ENCODE assay signal across 9 mouse cellular contexts in genomic region chr12:113075486-113075885, GRCm38 (mm10). TPM values are rescaled to one million over a fixed set of nuclear protein-coding genes. Genes with fewer than 3 reads are reported as not detected.
DNase-seq lines count a peak whose midpoint lies in the region; ATAC-seq and TF ChIP-seq lines count a peak whose summit lies in the region.
"Had no signal": no experiment of that assay in that cellular context is flagged by ENCODE, and none has a peak within 500 bp of the region (broad histone marks: within the 10 kb centered on the region; RNA-seq: fewer than 3 reads in every experiment).

No protein-coding gene starts in this region.

- H3K4me3 ChIP-seq in heart, embryonic 15.5 days: 0 out of 2 replicates have a peak overlapping the region, but pooled peaks have one; percentile 48
- no peak overlapping the region for H3K4me3 ChIP-seq in intestine, embryonic 15.5 days (replicated peaks)
- H3K4me3 ChIP-seq in midbrain, postnatal 0 days (ENCODE audit: low read depth, low read length): no peak overlapping the region; the same call in 1 of the 2 replicates

- no peak for TF ChIP-seq CTCF in midbrain, postnatal 0 days (IDR thresholded peaks at IDR 0.05)

- H3K27me3 ChIP-seq in heart, embryonic 15.5 days: no peaks in the 10 kb centered on the region
- no peaks in the 10 kb centered on the region for H3K27me3 ChIP-seq in intestine, embryonic 15.5 days (replicated peaks)
- no peaks in the 10 kb centered on the region for H3K27me3 ChIP-seq in midbrain, postnatal 0 days (ENCODE audit: insufficient read depth, low read length)

- no peaks in the 10 kb centered on the region for H3K9me3 ChIP-seq in heart, embryonic 15.5 days (replicated peaks)
- H3K9me3 ChIP-seq in intestine, embryonic 15.5 days: no peaks in the 10 kb centered on the region
- no peaks in the 10 kb centered on the region for H3K9me3 ChIP-seq in midbrain, postnatal 0 days (ENCODE audit: low read length)

- H3K4me1 ChIP-seq in heart, embryonic 15.5 days (replicated peaks): peaks cover 20% of the 10 kb centered on the region
- peaks cover 17% of the 10 kb centered on the region for H3K4me1 ChIP-seq in intestine, embryonic 15.5 days (replicated peaks)
- peaks cover 13% of the 10 kb centered on the region for H3K4me1 ChIP-seq in midbrain, postnatal 0 days (ENCODE audit: insufficient read depth, low read length)

- 0 out of 2 replicates have a peak overlapping the region, but pooled peaks have one; percentile 52 for H3K9ac ChIP-seq in heart, embryonic 15.5 days
- peak overlapping the region; percentile 56; the same call in 1 of the 2 replicates for H3K9ac ChIP-seq in intestine, embryonic 15.5 days
- no peak overlapping the region for H3K9ac ChIP-seq in midbrain, postnatal 0 days (replicated peaks; ENCODE audit: low read length, poor library complexity, severe bottlenecking)

- WGBS in heart, embryonic 15.5 days: 51% methylated on average over 6 of the region's 6 CpGs
- 55% methylated on average over 6 of the region's 6 CpGs for WGBS in intestine, embryonic 15.5 days
- 60% methylated on average over 6 of the region's 6 CpGs for WGBS in midbrain, postnatal 0 days

- DNase-seq in heart, postnatal 4 days: no peak
- no peak for DNase-seq in midbrain, postnatal 0 days (ENCODE audit: low spot score)
- no peak for DNase-seq in cerebellum, postnatal 4 days (ENCODE audit: low spot score in 2 of 2)
- DNase-seq in right cerebral cortex, adult 2 months (ENCODE audit: low spot score in 2 of 2): no peak
- DNase-seq in layer of hippocampus, adult 18-20 months (ENCODE audit: low spot score in 2 of 2): no peak

- no peak for ATAC-seq in heart, embryonic 15.5 days (replicated peaks; ENCODE audit: insufficient number of reproducible peaks, insufficient read depth, low FRiP score, low read depth)
- ATAC-seq in erythroid progenitor cell, adult 5-6 weeks (replicated peaks; ENCODE audit: low FRiP score, poor library complexity, severe bottlenecking): 0 out of 2 replicates have a peak, but pooled peaks have one; percentile 3
- peak; percentile 6 for ATAC-seq in intestine, embryonic 15.5 days
- no peak for ATAC-seq in midbrain, postnatal 0 days (ENCODE audit: low FRiP score)

- H3K27ac ChIP-seq in heart, embryonic 15.5 days: no peak overlapping the region
- no peak overlapping the region for H3K27ac ChIP-seq in intestine, embryonic 15.5 days
- peak overlapping the region; percentile 97 for H3K27ac ChIP-seq in midbrain, postnatal 0 days (ENCODE audit: low read depth, low read length)

- H3K36me3 ChIP-seq in heart, embryonic 15.5 days: peaks cover 14% of the 10 kb centered on the region
- H3K36me3 ChIP-seq in intestine, embryonic 15.5 days: 0 out of 2 replicates have a peak, but pooled peaks cover 1% of the 10 kb centered on the region
- H3K36me3 ChIP-seq in midbrain, postnatal 0 days (ENCODE audit: insufficient read depth, low read length): peaks cover 13% of the 10 kb centered on the region

- peak overlapping the region; percentile 79 for H3K4me2 ChIP-seq in heart, embryonic 15.5 days
- peak overlapping the region; percentile 81 for H3K4me2 ChIP-seq in intestine, embryonic 15.5 days (replicated peaks)
- peak overlapping the region; percentile 85 for H3K4me2 ChIP-seq in midbrain, postnatal 0 days (ENCODE audit: low read depth, low read length, poor library complexity, severe bottlenecking)

RNA-seq across cellular contexts. Expression of gene Tex22, which starts 1.2 kb away (rescaled TPM):
- not detected in 2 replicates for polyA plus RNA-seq in heart, embryonic 15.5 days (2015; fragmentation: Nextera tagmentation; extraction: Ambion mirVana)
- total RNA-seq in heart, postnatal 4 days (2021): under 1 TPM in 1 of 2 experiments, not detected in 1; 0.29 TPM
- not detected in 2 replicates for total RNA-seq in erythroid progenitor cell, adult 5-6 weeks (2015; ENCODE audit: low replicate concordance)
- not detected in 2 replicates for total RNA-seq in erythroid progenitor cell, adult 5-6 weeks (2017; ENCODE audit: low replicate concordance)
- polyA plus RNA-seq in intestine, embryonic 15.5 days (2015; fragmentation: Nextera tagmentation; extraction: Ambion mirVana): not detected in 2 replicates
- 0.85 and 2.2 TPM in 2 replicates for total RNA-seq in midbrain, postnatal 0 days (2014; rRNA removed)
- 0.15 TPM in 1 of 2 replicates, not detected in the other for polyA plus RNA-seq in midbrain, postnatal 0 days (2015; fragmentation: Nextera tagmentation; extraction: Ambion mirVana)
- total RNA-seq in layer of hippocampus, adult 18-20 months (2021): under 1 TPM; 0.32 to 0.91 TPM
- total RNA-seq: liver, adult 2 months had no signal

RNA-seq across cellular contexts. Expression of gene Mta1, which starts 22.6 kb away (rescaled TPM):
- polyA plus RNA-seq in heart, embryonic 15.5 days (2015; fragmentation: Nextera tagmentation; extraction: Ambion mirVana): 11.3 and 11.4 TPM in 2 replicates
- 10 to 100 TPM; 55.2 to 61.3 TPM for total RNA-seq in heart, postnatal 4 days (2021)
- 27.2 and 40.4 TPM in 2 replicates for total RNA-seq in erythroid progenitor cell, adult 5-6 weeks (2015; ENCODE audit: low replicate concordance)
- 17.6 and 21.6 TPM in 2 replicates for total RNA-seq in erythroid progenitor cell, adult 5-6 weeks (2017; ENCODE audit: low replicate concordance)
- 11.3 and 11.5 TPM in 2 replicates for polyA plus RNA-seq in intestine, embryonic 15.5 days (2015; fragmentation: Nextera tagmentation; extraction: Ambion mirVana)
- total RNA-seq in midbrain, postnatal 0 days (2014; rRNA removed): 48.3 and 55.2 TPM in 2 replicates
- 15.3 and 16.8 TPM in 2 replicates for polyA plus RNA-seq in midbrain, postnatal 0 days (2015; fragmentation: Nextera tagmentation; extraction: Ambion mirVana)
- 10 to 100 TPM; 69.6 to 75.6 TPM for total RNA-seq in layer of hippocampus, adult 18-20 months (2021)

Comparison
In these comparisons a context has a peak if more than half of its experiments do, and no peak if none do; other contexts are left out.
1. ATAC-seq: peak in erythroid progenitor cell, adult 5-6 weeks (single experiment) and intestine, embryonic 15.5 days (single experiment); none in heart, embryonic 15.5 days (single experiment) and midbrain, postnatal 0 days (single experiment).
2. Peak in every context shown above with its lines, with median percentiles within 50 percentile points of each other: H3K4me2 ChIP-seq.